Mouse (Mus musculus) gastrocnemius, adult 2 months (tissue): ENCODE data around the gene Nudt21. TPM values are rescaled to one million over a fixed set of nuclear protein-coding genes. Genes with fewer than 3 reads are reported as not detected.

ENCODE experiments used
- DNase-seq: peaks from one replicate; pipeline ENCODE4 v3.0.0; 2022
- H3K27ac ChIP-seq: fragments of 200-600 bp; 2 replicates; pipeline ENCODE4 v1.8.1; 2022; ENCODE audit warnings: mild to moderate bottlenecking
- H3K4me3 ChIP-seq: fragments of 200-600 bp; 2 replicates; pipeline ENCODE4 v1.8.1; 2022; ENCODE audit warnings: mild to moderate bottlenecking, moderate library complexity
- CTCF ChIP-seq: fragments of 200-600 bp; IDR thresholded peaks from 2 replicates; pipeline ENCODE4 v1.8.1; 2022; ENCODE audit warnings: antibody characterized with exemption, mild to moderate bottlenecking, moderate library complexity
- intact Hi-C: fragments of 180-260 bp; cut with DNase I; formaldehyde crosslinking; loops from one replicate; pipeline ENCODE4 v1.15.1; 2025
- total RNA-seq, 2 experiments: library from RNA; stranded (reverse); gene quantifications; 2 replicates each; pipeline ENCODE4 v1.2.3; 2021

Gene Nudt21
- total RNA-seq, 2 experiments from 2014 or later = 8.0 to 15.0 TPM

DNA sequence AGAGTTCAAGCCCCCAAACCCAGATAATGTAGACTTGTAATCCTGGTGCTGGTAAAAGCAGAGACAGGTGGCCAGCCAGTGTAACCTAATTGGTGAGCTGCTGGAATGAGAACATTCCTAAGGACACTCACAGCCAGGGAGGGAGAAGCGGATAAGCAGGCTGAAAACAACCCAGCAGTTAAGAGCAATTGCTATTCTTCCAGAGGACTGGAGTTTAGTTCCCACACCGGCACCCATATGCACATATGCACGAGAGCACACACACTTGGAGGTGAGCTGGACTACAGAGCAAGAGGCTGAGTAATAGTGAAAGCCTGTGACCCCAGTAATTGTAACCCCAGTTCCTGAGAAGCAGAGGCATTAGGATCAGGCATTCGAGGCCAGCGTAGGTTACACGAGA, 12.9 kb downstream of the Nudt21 start:
- intact Hi-C loops = no loop called here
- TF ChIP-seq CTCF = no peak
- H3K4me3 ChIP-seq = no peak overlapping the region
- no peak for DNase-seq
- no peak overlapping the region for H3K27ac ChIP-seq

GRCm38 (mm10) chr8:94013026-94013612, 23.7 kb downstream of the Nudt21 start:
- DNase-seq = no peak
- intact Hi-C loops = no loop called here
- no peak for TF ChIP-seq CTCF
- Histone ChIP-seq H3K4me3 (peak overlapping the region; percentile 95), H3K27ac (peak overlapping the region; percentile 92)

- H3K4me3 ChIP-seq = peak within 1 kb of the TSS; percentile 95
- intact Hi-C loops = no loop called here
- peak within 1 kb of the TSS; percentile 94 for H3K27ac ChIP-seq
- TF ChIP-seq CTCF = peak; percentile 50
- peak; percentile 82 for DNase-seq
Measured at GRCm38 (mm10) chr8:94012013-94012951, 24.5 kb downstream of the Nudt21 start, which contains the start of gene Amfr. Gene Amfr, minus strand, starts transcription at chr8:94012842.

DNA sequence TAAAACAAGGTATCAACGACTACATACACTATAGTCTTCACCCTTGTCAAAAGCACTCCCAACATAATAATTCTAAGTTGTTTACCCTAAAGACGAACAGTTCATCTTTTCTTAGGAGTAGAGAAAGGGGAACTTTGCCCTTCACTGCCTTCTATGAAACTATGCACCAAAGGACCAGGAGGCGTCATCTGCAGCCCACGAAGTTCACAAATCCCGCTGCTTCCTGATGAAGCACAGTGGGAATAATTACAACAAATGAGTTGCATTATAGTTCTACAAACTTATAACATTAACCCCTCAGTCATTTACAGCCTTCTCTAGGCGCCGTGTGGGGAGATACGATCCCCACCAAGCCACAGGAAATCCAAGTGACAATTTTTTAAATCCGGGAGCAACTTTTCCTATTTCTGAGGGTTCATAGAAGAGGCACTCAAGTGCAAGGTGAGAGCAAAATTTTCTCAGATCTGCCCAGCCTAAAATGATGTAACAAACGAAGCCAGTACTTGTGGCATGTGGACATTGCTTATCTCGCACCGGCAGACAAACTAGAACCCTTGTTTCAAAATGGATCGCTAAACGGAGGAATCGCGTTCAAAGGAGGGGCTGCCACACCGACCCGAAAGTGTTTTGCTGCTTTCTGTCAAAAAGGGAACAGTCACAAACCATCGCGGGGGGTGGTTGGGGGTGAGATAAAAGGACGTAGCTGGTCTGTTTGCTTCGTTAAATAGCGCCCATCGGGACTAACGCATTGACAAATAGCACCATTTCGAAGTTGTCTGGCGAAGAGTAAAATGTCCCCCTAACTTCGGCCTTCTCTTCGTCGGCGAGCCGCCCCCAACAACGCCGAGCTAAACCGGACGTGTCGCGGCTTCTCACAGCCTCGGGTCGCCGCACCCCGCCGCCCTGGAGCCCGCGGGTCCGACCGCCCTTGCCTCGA, 25.5 kb downstream of the Nudt21 start:
- intact Hi-C loops = no loop called here
- no peak for TF ChIP-seq CTCF
- H3K4me3 ChIP-seq = peak overlapping the region; percentile 95
- peak overlapping the region; percentile 94 for H3K27ac ChIP-seq
- no peak for DNase-seq

- no peak for DNase-seq
- Histone ChIP-seq H3K27ac (no peak overlapping the region), H3K4me3 (no peak overlapping the region; the same call in 1 of the 2 replicates)
- TF ChIP-seq CTCF = no peak
- intact Hi-C loops = no loop called here
Measured at GRCm38 (mm10) chr8:94010101-94010705, 26.6 kb downstream of the Nudt21 start.

DNA sequence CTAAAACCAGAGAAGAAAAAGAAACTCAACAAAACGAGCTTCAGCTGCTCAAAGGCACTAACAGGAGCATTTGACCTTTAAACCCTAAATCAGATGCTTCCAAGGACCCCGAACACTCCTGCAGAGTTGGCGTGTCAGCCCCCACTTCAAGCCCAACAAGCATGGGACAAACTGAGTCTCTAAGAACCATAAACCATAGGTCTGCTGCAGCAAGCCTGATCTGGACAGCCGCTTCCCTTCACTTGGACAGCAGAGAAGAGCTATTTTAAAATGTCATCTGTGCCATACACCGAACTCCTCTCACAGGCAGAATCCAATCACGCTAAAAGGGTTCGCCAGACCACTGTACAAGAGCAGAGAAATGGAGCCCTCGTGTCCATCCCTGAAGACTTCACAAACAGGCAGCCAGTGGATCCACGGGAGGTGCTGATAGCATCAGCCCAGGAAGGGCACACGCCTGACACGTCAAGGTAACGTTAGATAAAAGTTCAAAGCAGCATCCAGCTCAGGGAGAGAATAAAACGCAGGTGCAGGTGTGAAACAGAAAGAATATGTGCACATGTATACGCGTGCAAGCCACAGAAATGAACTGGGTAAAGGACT, 27.5 kb downstream of the Nudt21 start:
- intact Hi-C loops = no loop called here
- Histone ChIP-seq H3K27ac (no peak overlapping the region; the same call in 1 of the 2 replicates), H3K4me3 (peak overlapping the region; percentile 13; the same call in 1 of the 2 replicates)
- DNase-seq = peak; percentile 16
- TF ChIP-seq CTCF = no peak

DNA sequence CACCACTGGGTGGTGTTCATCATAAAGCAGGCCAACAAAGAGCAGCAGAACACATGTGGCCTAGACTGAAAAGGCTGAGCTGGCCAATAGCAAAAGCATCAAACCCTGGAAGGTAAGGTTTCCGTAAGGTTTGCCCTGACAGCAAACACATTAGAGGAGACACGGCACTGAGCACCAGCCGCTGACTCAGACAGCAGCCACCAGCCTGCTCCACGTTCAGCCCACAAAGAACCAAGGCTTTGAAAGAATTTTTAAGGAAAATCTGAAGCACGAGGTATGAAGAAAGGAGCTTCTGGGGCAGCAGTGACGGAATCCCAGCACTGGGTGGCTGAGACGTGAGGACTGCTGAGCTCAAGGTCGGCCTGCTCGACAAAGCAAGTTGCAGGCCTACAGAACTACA, 32.7 kb downstream of the Nudt21 start:
- no peak for DNase-seq
- Histone ChIP-seq H3K27ac (no peak overlapping the region), H3K4me3 (no peak overlapping the region)
- intact Hi-C loops = no loop called here
- no peak for TF ChIP-seq CTCF

GRCm38 (mm10) chr8:93998961-93999360, 37.9 kb downstream of the Nudt21 start:
- intact Hi-C loops = no loop called here
- no peak overlapping the region for H3K27ac ChIP-seq
- TF ChIP-seq CTCF = no peak
- DNase-seq = no peak
- no peak overlapping the region for H3K4me3 ChIP-seq

DNA sequence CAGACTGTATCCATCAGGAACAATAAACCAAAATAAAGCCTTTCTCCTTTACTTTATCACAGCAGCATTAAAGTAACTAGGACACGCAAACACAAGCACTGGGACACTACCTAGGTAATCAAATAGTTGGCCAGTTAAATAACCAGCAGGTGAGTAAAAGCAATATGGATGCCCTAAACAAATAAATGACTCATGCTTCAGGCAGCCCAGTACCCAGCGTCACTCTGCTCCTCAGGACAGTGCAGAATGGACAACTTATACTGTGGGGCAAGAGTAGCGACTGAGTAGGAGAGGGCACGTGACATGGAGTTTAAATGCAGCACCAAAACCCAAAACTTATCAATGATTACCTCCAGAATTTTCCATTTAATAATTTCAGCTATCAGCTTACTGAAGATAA, 47.1 kb downstream of the Nudt21 start:
- no peak for DNase-seq
- Histone ChIP-seq H3K4me3 (no peak overlapping the region), H3K27ac (no peak overlapping the region)
- TF ChIP-seq CTCF = no peak
- intact Hi-C loops = no loop called here

GRCm38 (mm10) chr8:93984731-93985130, 52.1 kb downstream of the Nudt21 start:
- Histone ChIP-seq H3K27ac (no peak overlapping the region), H3K4me3 (no peak overlapping the region)
- no peak for DNase-seq
- TF ChIP-seq CTCF = no peak
- intact Hi-C loops = no loop called here

GRCm38 (mm10) chr8:93983827-93984226, 53.0 kb downstream of the Nudt21 start:
- intact Hi-C loops = no loop called here
- TF ChIP-seq CTCF = peak; percentile 31
- Histone ChIP-seq H3K27ac (no peak overlapping the region), H3K4me3 (no peak overlapping the region)
- no peak for DNase-seq

GRCm38 (mm10) chr8:93981679-93982215, 55.1 kb downstream of the Nudt21 start:
- no peak overlapping the region for H3K4me3 ChIP-seq
- no peak for TF ChIP-seq CTCF
- DNase-seq = no peak
- intact Hi-C loops = no loop called here
- H3K27ac ChIP-seq = no peak overlapping the region
